Mouse (Mus musculus) G1E (cell line): ENCODE measurements around the gene Litaf.

Experiments used
- CTCF ChIP-seq: IDR thresholded peaks from 2 replicates; pipeline ENCODE4 v1.5.1; 2012; ENCODE audit warnings: low read depth, low read length, inconsistent platforms, mixed read lengths
- GATA1 ChIP-seq: IDR thresholded peaks from 2 replicates; pipeline ENCODE4 v1.6.1; 2012; ENCODE audit warnings: borderline replicate concordance, low read length, inconsistent platforms, mixed read lengths
- GATA2 ChIP-seq: IDR thresholded peaks from 2 replicates; pipeline ENCODE4 v1.6.1; 2012; ENCODE audit warnings: low read depth, low read length, inconsistent platforms, borderline replicate concordance
- POLR2AphosphoS5 ChIP-seq: IDR thresholded peaks from 2 replicates; pipeline ENCODE4 v1.6.1; 2012; ENCODE audit warnings: low read depth, low read length, inconsistent platforms; ENCODE audit not compliant: insufficient replicate concordance
- TAL1 ChIP-seq: conservative IDR thresholded peaks from 2 replicates; pipeline ENCODE4 v1.6.1; 2012; ENCODE audit warnings: low read depth, low read length, inconsistent platforms, mixed read lengths

GRCm38 (mm10) chr16:10944545-10944944, 121.4 kb downstream of the Litaf start:
- no peak for TF ChIP-seq CTCF
- no peak for TF ChIP-seq GATA1
- TF ChIP-seq GATA2 = no peak
- no peak for TF ChIP-seq TAL1
- TF ChIP-seq POLR2AphosphoS5 = no peak
